Mouse (Mus musculus) E14TG2a.4 (cell line): ENCODE results near the gene Garnl3.

ENCODE experiments used
- CTCF ChIP-seq: conservative IDR thresholded peaks from 2 replicates; pipeline ENCODE4 v1.5.1; 2014; ENCODE audit warnings: low read length
- NANOG ChIP-seq: IDR thresholded peaks from 2 replicates; pipeline ENCODE4 v1.6.1; 2014; ENCODE audit warnings: borderline replicate concordance, low read length, mixed read lengths

DNA sequence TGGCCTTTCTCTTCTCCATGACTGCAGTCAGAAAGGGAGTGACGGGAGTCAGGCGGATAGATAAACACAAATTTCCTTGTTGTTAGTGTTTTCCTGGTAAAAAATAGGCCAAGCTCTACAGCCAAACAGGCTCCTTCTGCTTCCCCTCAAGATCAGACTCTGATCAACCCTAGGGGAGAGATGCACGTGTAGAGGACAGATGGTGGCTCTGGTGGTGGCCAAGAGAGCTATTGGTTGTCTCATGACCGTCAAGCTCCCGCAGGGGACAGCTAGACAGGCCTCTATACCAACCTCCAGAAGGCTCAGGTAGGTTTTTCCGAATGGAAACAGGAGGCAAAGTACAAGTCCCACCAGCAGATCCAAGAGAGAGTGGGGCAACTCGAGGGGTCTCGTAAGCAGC is 30.9 kb downstream of the Garnl3 start:
- TF ChIP-seq CTCF, result no peak
- no peak for TF ChIP-seq NANOG
